Mouse (Mus musculus) kidney, postnatal 14 days (tissue): ENCODE data around the gene Kars.

Source experiments
- DNase-seq: peaks from one replicate; pipeline ENCODE4 v3.0.0; 2022; ENCODE audit warnings: mixed read lengths

Kars gene

GRCm38 (mm10) chr8:111978147-111978546, 33.0 kb downstream of the Kars start:
- DNase-seq, result peak; percentile 36

- DNase-seq, result no peak
Measured at GRCm38 (mm10) chr8:111976326-111976725, 34.8 kb downstream of the Kars start.

- no peak for DNase-seq
Measured at GRCm38 (mm10) chr8:111975706-111976105, 35.4 kb downstream of the Kars start.

GRCm38 (mm10) chr8:111974138-111974537, 37.0 kb downstream of the Kars start:
- no peak for DNase-seq

- no peak for DNase-seq
Measured at GRCm38 (mm10) chr8:111968991-111969390, 42.1 kb downstream of the Kars start.

GRCm38 (mm10) chr8:111968541-111968940, 42.6 kb downstream of the Kars start:
- no peak for DNase-seq

DNA sequence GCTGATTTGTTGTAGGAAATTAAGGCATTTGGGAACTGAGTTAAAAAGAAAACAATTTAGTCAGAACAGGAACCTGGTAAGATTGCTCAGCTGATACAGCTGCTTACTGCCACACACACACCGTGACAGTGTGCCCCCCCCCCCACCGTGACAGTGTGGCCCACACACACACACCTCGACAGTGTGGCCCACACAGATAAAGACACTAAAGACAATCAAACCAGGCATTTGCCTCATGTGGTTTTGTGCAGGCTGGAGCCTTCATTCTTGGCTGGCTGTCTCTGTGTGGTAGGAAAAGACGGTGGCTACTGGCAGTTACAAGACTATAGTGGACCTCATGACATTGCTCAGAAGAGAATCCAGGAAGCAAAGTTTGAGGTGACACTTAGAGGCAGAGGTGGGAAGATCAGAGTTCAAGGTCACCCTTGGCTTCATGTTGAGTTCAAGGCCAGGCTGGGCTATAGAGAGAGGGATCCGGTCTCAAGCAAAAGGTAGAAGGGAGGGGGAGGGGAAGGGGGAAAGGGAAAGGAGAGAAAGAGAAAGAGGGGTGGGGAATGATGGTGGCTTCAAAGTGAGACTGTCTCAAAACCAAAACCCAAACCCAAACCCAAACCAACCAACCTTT, 43.8 kb downstream of the Kars start:
- DNase-seq, result no peak

GRCm38 (mm10) chr8:111964849-111965561, 46.1 kb downstream of the Kars start:
- DNase-seq, result no peak

DNA sequence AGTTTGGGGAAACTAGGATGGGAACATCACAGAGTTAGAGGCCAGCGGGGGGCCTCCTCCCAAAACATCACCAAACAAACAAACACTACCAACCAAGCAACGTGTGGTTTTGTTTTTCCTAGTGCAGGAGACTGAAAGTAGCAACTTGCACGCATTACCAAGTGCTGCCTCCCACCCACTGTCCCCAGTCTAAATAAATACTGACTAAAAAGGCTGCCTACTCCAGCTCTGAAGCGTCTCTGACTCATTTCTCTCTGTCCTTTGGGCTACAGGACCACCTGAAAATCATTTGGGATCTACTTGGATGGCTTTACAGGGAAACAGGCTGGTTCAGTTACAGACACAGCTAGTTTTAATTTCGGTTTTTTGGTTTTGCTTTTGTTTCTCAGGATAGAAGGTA, 46.8 kb downstream of the Kars start:
- no peak for DNase-seq

DNA sequence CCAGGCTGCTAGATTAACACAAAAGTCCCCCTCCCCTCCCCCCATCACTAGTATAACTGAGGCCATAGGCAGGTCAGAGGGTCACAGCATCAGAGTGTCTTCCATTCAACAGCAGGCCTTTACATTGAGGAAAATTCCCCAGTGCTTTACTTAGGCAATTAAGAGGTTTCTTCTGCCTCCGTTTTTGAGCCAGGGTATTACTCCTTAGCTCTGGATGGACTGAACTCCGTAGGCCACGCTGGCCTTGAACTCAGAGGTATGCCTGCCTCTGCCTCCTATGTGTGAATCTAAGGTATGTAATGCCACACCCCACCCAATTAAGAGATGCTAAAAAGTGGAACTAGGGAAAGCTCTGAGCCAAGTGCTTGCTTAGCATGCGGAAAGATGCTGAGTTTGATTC, 47.6 kb downstream of the Kars start:
- no peak for DNase-seq

DNA sequence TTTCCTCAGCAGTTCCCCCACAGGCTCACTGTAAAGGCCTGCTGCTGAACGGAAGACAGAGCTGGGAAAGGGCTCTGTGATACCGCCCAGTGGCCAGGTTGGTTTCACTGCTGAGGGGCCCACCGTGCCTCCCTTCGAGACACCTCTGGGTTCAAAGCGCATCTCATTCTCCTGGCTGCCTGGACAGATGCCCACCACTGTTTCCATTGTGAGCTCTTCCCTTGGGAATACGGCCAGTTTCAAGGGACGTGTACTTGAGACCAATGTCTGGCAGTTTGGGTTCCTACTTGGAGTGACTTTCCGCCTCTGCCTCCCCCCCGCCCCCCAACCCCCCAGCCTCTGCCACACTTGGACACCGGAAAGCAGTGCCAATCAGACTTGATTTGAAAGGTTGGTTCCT, 48.0 kb downstream of the Kars start:
- no peak for DNase-seq

DNA sequence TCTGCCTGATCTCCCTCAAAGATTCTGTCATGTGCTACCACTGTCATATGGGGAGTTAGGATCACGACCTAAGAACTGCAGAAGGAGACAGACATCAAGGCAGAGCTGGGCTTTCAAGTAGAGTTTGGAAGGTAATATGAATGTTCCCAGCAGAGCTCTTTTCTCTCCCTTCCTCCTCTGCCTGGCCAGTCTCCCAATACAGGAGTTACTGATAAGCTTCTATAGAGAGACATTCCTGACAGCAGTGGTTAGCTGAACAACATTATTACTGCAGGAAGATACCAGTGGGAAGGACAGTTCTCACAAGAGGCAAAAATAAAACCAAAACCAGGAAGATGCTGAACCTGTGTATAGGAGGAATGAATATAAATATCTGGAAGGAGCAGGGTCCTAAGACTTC, 48.5 kb downstream of the Kars start:
- DNase-seq, result no peak

DNA sequence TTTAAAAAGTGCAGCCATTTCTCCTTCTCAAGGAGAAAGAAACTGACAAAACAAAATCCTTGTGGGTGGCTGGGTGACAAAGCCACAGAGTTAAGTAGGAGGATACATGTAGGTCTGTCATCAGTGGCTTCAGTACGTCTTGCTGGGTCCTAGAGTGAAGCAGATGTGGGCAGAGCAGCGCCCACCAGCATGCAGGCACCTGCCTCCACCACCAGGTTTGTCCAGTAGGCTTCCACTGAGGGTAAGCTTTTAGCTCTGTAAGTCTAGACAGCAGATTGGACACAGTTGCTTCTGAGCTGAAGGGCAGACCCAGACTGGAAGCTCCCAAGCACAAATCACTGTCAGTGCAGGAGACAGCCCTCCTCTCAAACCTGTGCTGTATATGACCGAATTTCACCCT, 49.8 kb downstream of the Kars start:
- DNase-seq, result no peak

GRCm38 (mm10) chr8:111960591-111961321, 50.4 kb downstream of the Kars start:
- DNase-seq, result no peak

DNA sequence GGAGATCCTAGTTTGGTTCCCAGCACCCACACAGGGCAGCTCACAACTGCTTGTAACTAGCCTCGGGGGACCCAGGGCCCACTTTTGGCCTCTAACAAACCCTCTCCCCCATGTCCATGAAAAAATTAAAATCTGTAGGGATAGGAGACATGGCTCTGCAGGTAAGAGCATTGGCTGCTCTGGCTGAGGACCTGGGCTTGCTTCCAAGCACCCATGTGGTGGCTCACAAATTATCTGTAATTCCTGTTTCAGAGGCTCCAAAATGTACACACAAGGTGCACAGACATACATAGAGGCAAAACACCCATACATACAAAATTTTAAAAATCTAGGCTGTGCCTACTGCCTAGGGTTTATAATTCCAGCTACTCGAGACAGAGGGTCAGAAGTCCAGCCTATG, 53.9 kb downstream of the Kars start:
- DNase-seq, result no peak

GRCm38 (mm10) chr8:111955879-111956278, 55.2 kb downstream of the Kars start:
- DNase-seq, result no peak

- no peak for DNase-seq
Measured at GRCm38 (mm10) chr8:111954844-111955594, 56.1 kb downstream of the Kars start.

- no peak for DNase-seq
Measured at GRCm38 (mm10) chr8:111951936-111952335, 59.2 kb downstream of the Kars start.

DNA sequence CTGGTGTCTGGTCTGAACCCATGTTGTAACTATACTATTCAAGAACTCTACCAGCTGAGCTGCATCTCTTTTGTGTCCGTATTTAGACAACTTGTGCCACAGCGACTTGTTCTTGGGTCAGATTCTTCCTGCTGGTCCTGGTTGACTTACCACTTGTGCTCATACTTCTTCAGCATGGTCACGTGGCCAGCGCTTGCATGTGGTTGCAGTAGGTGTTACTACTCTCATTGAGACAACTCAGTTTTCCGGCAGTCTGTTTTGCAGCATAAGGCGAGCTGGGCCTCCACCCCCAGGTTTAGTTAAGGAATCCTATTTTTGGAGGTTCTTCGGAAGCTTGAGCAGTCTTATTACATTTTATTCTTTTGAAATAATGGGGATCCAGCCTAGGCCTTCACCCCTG, 59.8 kb downstream of the Kars start:
- DNase-seq, result no peak

- DNase-seq, result no peak
Measured at GRCm38 (mm10) chr8:111950846-111951245, 60.3 kb downstream of the Kars start.

DNA sequence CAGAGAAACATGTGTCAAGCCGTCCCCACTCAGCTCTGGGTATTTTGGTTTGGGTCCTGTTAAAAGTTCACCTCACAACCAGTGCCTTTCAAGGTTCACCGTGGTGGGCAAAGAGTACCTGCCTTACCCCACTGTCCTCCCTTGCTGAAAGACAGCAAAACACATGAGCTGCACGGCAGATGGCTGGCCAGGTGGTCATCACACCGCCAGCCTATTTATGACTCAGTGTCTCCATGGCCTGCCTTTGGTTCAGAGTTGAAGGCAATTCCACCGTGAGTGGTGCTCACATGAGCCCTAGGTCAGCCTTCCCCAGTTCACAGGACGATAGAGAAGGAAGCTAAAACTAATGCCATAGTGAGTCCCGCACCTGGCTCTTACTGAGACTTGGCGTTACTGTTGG, 63.2 kb downstream of the Kars start:
- no peak for DNase-seq

- no peak for DNase-seq
Measured at GRCm38 (mm10) chr8:111947144-111947543, 64.0 kb downstream of the Kars start.

GRCm38 (mm10) chr8:111943544-111943943, 67.6 kb downstream of the Kars start:
- DNase-seq, result no peak
